Mouse (Mus musculus): ENCODE data around the gene Naa60. TPM values are rescaled to one million over a fixed set of nuclear protein-coding genes. Genes with fewer than 3 reads are reported as not detected.

The Naa60 gene
- total RNA-seq, 2 experiments from 2014 or later, result 33.9 to 72.5 TPM

GRCm38 (mm10) chr16:3885065-3885670 is 13.0 kb downstream of the Naa60 start:
- ATAC-seq (replicated peaks; ENCODE audit: poor library complexity, severe bottlenecking), result peak; percentile 52

DNA sequence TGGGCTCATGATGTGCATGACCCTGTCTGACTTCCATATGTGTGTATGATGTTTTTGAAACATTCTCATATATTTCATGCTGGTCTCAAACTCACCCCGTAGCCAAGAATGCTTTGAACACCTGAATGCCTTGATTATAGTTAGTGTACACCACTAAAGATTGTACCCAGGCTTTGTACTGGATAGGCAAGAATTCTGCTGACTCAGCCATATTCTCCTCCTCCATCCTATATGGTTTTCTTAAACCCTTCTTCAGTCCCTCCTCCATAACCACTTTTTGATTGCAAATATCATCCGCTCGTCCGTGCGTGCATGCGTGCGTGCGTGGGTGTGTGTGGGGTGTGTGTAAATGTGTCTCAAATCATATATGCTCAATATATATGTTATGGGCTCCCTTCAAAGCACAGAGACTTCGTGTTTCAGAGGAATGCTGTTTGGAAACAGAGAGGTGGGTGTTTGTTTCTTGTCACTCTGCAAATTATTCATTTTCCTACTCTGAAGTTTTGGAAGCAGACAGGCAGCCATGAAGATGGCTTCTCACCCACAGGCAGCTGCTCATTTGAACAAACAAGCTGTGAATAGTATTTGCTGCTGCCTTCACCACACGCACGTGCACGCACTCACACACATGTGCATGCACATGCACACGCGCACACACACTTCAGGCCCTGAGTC is 19.6 kb downstream of the Naa60 start:
- ATAC-seq (replicated peaks; ENCODE audit: poor library complexity, severe bottlenecking), result no peak

DNA sequence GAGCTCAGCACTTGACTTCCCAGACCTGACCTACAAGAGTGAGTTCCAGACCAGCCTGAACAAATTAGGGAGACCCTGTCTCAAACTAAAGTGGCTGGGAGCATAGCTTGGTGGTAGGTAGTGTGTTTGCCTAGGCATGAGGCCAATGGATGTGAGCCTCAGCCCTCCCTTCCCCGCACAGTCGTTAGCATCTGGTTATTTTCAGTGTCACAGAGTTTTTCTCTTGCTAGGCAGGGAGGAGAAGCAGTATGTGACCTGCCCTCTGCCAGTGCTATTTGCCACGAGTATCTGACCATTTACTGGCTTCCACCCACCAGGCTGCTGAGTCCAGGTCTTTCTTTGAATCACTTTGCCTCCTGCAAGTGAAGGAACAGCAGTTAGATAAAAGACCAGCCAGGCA is 21.6 kb downstream of the Naa60 start:
- ATAC-seq (replicated peaks; ENCODE audit: poor library complexity, severe bottlenecking), result no peak

DNA sequence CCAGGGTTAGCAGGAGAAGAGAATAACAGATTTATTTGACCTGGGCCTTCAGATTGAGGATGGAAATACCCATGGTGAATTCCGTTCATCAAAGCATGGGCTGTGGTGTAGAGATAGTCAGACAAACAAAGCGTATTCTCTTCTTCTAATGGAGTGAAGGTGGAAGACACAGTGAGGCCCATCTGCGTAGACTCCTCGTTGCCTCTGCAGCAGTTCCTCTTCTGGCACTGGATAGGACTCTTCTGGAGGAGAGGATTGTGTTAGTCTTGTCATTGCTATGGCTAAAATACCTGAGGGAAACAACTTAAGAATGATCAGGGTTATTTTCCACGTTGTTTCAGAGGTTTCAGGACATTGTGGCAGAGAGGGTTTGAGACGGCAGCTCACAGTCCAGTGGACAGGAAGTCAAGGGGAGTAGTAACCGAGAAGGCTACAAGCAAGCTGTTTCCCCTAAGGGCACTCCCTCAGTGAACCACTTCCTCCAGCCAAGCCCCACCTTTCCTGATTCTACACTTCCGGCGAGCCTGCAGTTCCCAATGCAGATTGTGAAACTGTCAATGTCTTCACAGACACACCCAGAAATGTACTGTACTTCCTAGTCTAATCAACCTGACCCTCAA is 23.1 kb downstream of the Naa60 start:
- peak; percentile 92 for ATAC-seq (replicated peaks; ENCODE audit: poor library complexity, severe bottlenecking)

GRCm38 (mm10) chr16:3896046-3896445 is 23.9 kb downstream of the Naa60 start:
- peak; percentile 32 for ATAC-seq (replicated peaks; ENCODE audit: poor library complexity, severe bottlenecking)

DNA sequence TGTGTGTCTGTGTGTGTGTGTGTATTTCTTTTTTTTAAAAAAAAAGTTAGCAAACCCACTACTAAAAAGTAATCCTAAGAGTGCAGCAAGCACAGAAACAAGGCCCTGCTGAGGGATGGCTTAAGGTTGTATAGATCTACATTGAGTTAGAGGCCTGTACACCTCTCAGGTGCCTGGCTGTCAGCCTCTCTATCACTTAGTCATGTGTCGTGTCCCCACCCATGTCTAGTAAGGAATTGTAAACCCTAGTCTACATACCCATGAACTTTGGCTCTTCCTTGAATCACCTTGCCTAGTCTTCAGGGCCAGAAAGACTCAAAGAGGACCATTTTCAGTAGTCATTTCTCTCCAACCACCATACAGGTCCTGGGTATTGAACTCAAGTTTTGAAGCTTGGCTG is 24.4 kb downstream of the Naa60 start:
- no peak for ATAC-seq (replicated peaks; ENCODE audit: poor library complexity, severe bottlenecking)

- ATAC-seq (replicated peaks; ENCODE audit: poor library complexity, severe bottlenecking), result no peak
Measured at GRCm38 (mm10) chr16:3907471-3907870, 35.3 kb downstream of the Naa60 start.

DNA sequence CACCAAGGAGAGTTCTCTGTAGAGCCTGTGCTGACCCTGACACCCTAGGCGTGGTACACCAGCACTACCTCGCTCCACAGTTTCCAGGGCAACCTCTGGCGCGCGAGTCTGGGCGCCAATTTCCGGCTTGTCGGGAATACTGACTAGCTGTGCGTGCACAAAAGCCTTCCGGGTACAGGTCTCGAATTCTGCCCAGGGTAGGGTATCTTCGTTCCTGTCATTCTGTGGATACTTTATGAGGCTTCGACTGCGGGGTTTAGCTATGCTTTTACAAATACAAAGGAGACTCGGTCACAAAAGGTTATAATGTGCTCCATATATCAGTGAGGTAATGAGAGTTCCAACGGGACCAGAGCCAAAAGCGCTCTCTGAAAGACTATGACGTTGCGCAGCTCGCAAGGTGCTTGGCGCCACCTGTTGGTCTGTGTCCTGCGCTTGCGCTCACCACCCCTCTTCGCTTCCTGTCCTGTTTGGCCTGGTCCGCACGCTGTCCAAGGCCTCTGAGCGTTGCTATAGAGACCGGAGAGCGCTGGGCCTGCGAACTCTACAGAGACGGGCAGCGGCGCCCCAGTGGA is 36.4 kb downstream of the Naa60 start, which contains the start of the genes 1700037C18Rik and Cluap1:
Gene 1700037C18Rik (minus strand): TSS at position 153 of the 575 bp plus-strand sequence.
Gene Cluap1 (plus strand): TSS at position 265 of the 575 bp plus-strand sequence.
- ATAC-seq (replicated peaks; ENCODE audit: poor library complexity, severe bottlenecking), result peak; percentile 92

DNA sequence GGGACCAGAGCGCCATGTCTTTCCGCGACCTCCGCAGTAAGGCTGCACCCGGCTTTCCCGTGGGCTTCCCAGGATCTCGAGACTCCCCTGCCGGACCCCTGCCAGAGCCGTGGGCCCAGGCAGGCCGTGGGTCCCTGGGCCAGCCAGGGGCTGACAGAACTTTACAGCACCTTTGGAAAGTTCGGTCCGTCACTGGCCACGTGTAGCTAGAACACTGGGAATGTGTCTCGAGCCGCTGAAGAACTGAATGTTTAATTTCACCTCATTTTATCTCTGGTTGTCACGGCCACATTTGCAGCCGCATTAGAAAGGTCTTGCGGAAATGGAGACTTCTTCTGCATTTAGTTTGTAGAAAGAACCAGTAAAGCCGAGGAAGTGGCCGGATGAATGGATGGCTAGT is 36.9 kb downstream of the Naa60 start:
- ATAC-seq (replicated peaks; ENCODE audit: poor library complexity, severe bottlenecking), result no peak

GRCm38 (mm10) chr16:3920756-3921155 is 48.6 kb downstream of the Naa60 start:
- peak; percentile 66 for ATAC-seq (replicated peaks; ENCODE audit: poor library complexity, severe bottlenecking)

- no peak for ATAC-seq (replicated peaks; ENCODE audit: poor library complexity, severe bottlenecking)
Measured at GRCm38 (mm10) chr16:3923515-3923914, 51.3 kb downstream of the Naa60 start.

- ATAC-seq (replicated peaks; ENCODE audit: poor library complexity, severe bottlenecking), result no peak
Measured at GRCm38 (mm10) chr16:3923966-3924365, 51.8 kb downstream of the Naa60 start.

- no peak for ATAC-seq (replicated peaks; ENCODE audit: poor library complexity, severe bottlenecking)
Measured at GRCm38 (mm10) chr16:3928582-3928981, 56.4 kb downstream of the Naa60 start.

- ATAC-seq (replicated peaks; ENCODE audit: poor library complexity, severe bottlenecking), result peak; percentile 98
Measured at GRCm38 (mm10) chr16:3929151-3929550, 57.0 kb downstream of the Naa60 start.

- no peak for ATAC-seq (replicated peaks; ENCODE audit: poor library complexity, severe bottlenecking)
Measured at GRCm38 (mm10) chr16:3933536-3933935, 61.4 kb downstream of the Naa60 start.

DNA sequence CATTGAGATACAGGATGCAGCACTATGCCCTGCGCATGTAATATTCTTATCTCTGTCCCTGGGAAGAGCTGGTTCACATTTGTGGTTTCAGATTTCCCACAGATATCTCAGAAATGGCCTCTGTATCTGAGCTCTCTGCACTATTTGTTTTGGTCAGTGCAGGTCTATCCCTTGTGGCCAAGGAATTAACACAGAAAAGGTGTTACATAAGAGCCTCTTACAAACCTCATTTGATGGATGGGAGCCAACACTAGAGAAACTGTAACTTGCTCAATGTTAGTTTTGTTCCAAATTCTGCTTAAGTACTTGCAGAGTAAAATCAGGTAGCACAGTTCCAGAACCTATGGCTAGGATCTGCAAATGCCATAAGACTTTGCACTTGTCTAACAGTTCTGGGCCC is 61.9 kb downstream of the Naa60 start:
- peak; percentile 36 for ATAC-seq (replicated peaks; ENCODE audit: poor library complexity, severe bottlenecking)

DNA sequence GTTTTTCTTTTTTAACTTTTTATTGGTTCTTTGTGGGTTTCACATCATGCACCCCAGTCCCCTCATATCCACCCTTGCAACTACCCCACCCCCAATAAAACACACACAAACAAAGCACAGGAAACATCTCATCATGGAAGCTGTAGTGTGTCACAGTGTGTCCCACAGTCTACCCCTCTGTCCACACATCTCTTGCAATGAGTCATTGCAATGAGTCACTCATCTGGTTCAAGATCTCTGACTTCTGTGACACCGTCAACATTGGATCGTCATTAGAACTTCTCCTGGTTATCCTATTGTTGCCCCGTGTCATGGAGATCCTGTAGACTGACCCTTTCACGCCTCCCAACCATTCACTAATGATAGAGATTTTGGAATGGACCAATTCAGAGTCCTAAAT is 62.5 kb downstream of the Naa60 start:
- no peak for ATAC-seq (replicated peaks; ENCODE audit: poor library complexity, severe bottlenecking)

GRCm38 (mm10) chr16:3951141-3951540 is 79.0 kb downstream of the Naa60 start:
- ATAC-seq (replicated peaks; ENCODE audit: poor library complexity, severe bottlenecking), result peak; percentile 51; the same call in 1 of the 2 replicates

Data from granulocyte monocyte progenitor cell, adult 5-6 weeks (primary cell).